Mouse (Mus musculus) liver, adult 2 months (tissue): ENCODE data around the gene 1700030K09Rik.

Experiments used
- CTCF ChIP-seq: fragments of 200-500 bp; IDR thresholded peaks from 2 replicates; pipeline ENCODE4 v1.5.1; 2011; ENCODE audit warnings: low read depth, low read length, control low read depth
- POLR2A ChIP-seq: fragments of 200-500 bp; IDR thresholded peaks from 2 replicates; pipeline ENCODE4 v1.6.1; 2011; ENCODE audit warnings: low read length, control low read depth; ENCODE audit not compliant: insufficient read depth; ENCODE audit errors: extremely low read depth

DNA sequence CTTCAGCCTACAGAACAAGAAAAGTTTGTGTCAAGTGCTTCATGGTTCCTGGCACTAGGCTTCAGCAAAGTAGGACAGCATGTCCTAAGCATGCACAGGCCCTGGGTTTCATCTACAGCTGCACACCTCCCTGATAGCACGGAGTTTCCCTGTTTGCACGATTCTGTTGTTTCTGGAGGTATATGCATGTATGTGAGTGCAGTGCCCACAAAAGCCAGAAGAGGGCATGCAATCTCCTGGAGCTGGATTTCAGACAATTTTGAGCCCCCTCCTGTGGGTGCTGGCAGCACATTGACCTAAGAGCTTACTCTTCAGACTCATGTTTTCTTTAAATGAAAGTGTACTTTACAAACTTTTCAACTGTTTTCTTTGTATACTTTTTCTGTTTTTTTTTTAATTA lies 10.2 kb downstream of the 1700030K09Rik start:
- TF ChIP-seq POLR2A (no peak), CTCF (no peak)
